Mouse (Mus musculus) cortical plate, adult 2 months (tissue): ENCODE results near the gene 1700123O20Rik. TPM values are rescaled to one million over a fixed set of nuclear protein-coding genes. Genes with fewer than 3 reads are reported as not detected.

ENCODE experiments used
- H3K27ac ChIP-seq: fragments of 200-500 bp; 2 replicates; pipeline ENCODE4 v1.5.1; 2012; ENCODE audit warnings: low read length, control low read depth, inconsistent platforms; ENCODE audit not compliant: insufficient read depth
- H3K4me1 ChIP-seq: fragments of 200-500 bp; 2 replicates; pipeline ENCODE4 v1.6.1; 2011; ENCODE audit warnings: low read length; ENCODE audit not compliant: control insufficient read depth, insufficient read depth
- H3K4me3 ChIP-seq: fragments of 200-500 bp; 2 replicates; pipeline ENCODE4 v1.5.1; 2011; ENCODE audit warnings: mild to moderate bottlenecking, low read length, control low read depth; ENCODE audit not compliant: insufficient read depth
- CTCF ChIP-seq: fragments of 200-500 bp; IDR thresholded peaks from 2 replicates; pipeline ENCODE4 v1.5.1; 2011; ENCODE audit warnings: mild to moderate bottlenecking, control low read depth, low read length; ENCODE audit not compliant: insufficient read depth; ENCODE audit errors: extremely low read depth
- POLR2A ChIP-seq: fragments of 200-500 bp; IDR thresholded peaks from 2 replicates; pipeline ENCODE4 v1.6.1; 2011; ENCODE audit warnings: mild to moderate bottlenecking, low read length, control low read depth; ENCODE audit not compliant: insufficient read depth; ENCODE audit errors: extremely low read depth
- polyA plus RNA-seq: library from polyadenylated mRNA; depleted of rRNA; stranded (reverse); fragments of >200 nt; gene quantifications from 2 replicates; pipeline ENCODE4 v1.2.3, GENCODE M21; 2012

1700123O20Rik gene
- polyA plus RNA-seq, 1 experiment: 37.9 TPM

GRCm38 (mm10) chr14:54701298-54701697 lies 15.3 kb downstream of the 1700123O20Rik start:
- no peaks in the 10 kb centered on the region for H3K4me1 ChIP-seq
- no peak for TF ChIP-seq POLR2A
- TF ChIP-seq CTCF: peak; percentile 85
- no peak overlapping the region for H3K27ac ChIP-seq
- no peak overlapping the region for H3K4me3 ChIP-seq

- TF ChIP-seq CTCF (no peak), POLR2A (no peak)
- no peak overlapping the region for H3K27ac ChIP-seq
- H3K4me1 ChIP-seq: no peaks in the 10 kb centered on the region
- H3K4me3 ChIP-seq: no peak overlapping the region
Measured at GRCm38 (mm10) chr14:54703207-54703606, 17.2 kb downstream of the 1700123O20Rik start.

GRCm38 (mm10) chr14:54705844-54706243 lies 19.8 kb downstream of the 1700123O20Rik start:
- Histone ChIP-seq H3K4me1 (no peaks in the 10 kb centered on the region), H3K27ac (no peak overlapping the region), H3K4me3 (no peak overlapping the region)
- TF ChIP-seq POLR2A (no peak), CTCF (no peak)

- H3K4me1 ChIP-seq: no peaks in the 10 kb centered on the region
- TF ChIP-seq POLR2A (no peak), CTCF (no peak)
Measured at GRCm38 (mm10) chr14:54706589-54707320, 20.7 kb downstream of the 1700123O20Rik start.

GRCm38 (mm10) chr14:54709054-54709453 lies 23.0 kb downstream of the 1700123O20Rik start:
- TF ChIP-seq CTCF (no peak), POLR2A (no peak)
- Histone ChIP-seq H3K4me1 (peaks cover 1% of the 10 kb centered on the region; the same call in 1 of the 2 replicates), H3K4me3 (no peak overlapping the region), H3K27ac (no peak overlapping the region)

More at GRCm38 (mm10) chr14:54706589-54707320, 20.7 kb downstream of the 1700123O20Rik start:
- H3K27ac ChIP-seq: no peak overlapping the region
- no peak overlapping the region for H3K4me3 ChIP-seq

- TF ChIP-seq CTCF (no peak), POLR2A (no peak)
- Histone ChIP-seq H3K4me3 (no peak within 1 kb of the TSS), H3K27ac (no peak within 1 kb of the TSS), H3K4me1 (peaks cover 1% of the 10 kb centered on the region; the same call in 1 of the 2 replicates)
Measured at GRCm38 (mm10) chr14:54712074-54712473, 26.1 kb downstream of the 1700123O20Rik start, which contains the start of gene Cebpe. Gene Cebpe (minus strand): TSS chr14:54712174.

GRCm38 (mm10) chr14:54712861-54713260 lies 26.8 kb downstream of the 1700123O20Rik start:
- Histone ChIP-seq H3K4me1 (peaks cover 1% of the 10 kb centered on the region; the same call in 1 of the 2 replicates), H3K4me3 (no peak overlapping the region), H3K27ac (no peak overlapping the region)
- TF ChIP-seq CTCF (no peak), POLR2A (no peak)

GRCm38 (mm10) chr14:54714121-54714520 lies 28.1 kb downstream of the 1700123O20Rik start:
- Histone ChIP-seq H3K4me1 (peaks cover 1% of the 10 kb centered on the region; the same call in 1 of the 2 replicates), H3K4me3 (peak overlapping the region; percentile 44), H3K27ac (no peak overlapping the region)
- TF ChIP-seq CTCF: peak; percentile 66
- TF ChIP-seq POLR2A: no peak

- H3K4me3 ChIP-seq: peak overlapping the region; percentile 44
- TF ChIP-seq POLR2A (no peak), CTCF (no peak)
- H3K4me1 ChIP-seq: peaks cover 1% of the 10 kb centered on the region; the same call in 1 of the 2 replicates
- no peak overlapping the region for H3K27ac ChIP-seq
Measured at GRCm38 (mm10) chr14:54714617-54715081, 28.6 kb downstream of the 1700123O20Rik start.

- TF ChIP-seq POLR2A (no peak), CTCF (no peak)
- Histone ChIP-seq H3K27ac (no peak overlapping the region), H3K4me1 (peaks cover 1% of the 10 kb centered on the region; the same call in 1 of the 2 replicates), H3K4me3 (no peak overlapping the region)
Measured at GRCm38 (mm10) chr14:54715402-54715801, 29.4 kb downstream of the 1700123O20Rik start.

- Histone ChIP-seq H3K4me1 (no peaks in the 10 kb centered on the region), H3K4me3 (no peak overlapping the region), H3K27ac (no peak overlapping the region)
- no peak for TF ChIP-seq POLR2A
- no peak for TF ChIP-seq CTCF
Measured at GRCm38 (mm10) chr14:54720041-54720440, 34.0 kb downstream of the 1700123O20Rik start.
